Mouse (Mus musculus): ENCODE results near the gene Dbp.
A peak's percentile ranks its signal among the peaks of the same experiment; 100 is the strongest.

Gene Dbp

GRCm38 (mm10) chr7:45723781-45724180 lies 18.9 kb downstream of the Dbp start:
- DNase-seq (ENCODE audit: low spot score in 2 of 2) = no peak

DNA sequence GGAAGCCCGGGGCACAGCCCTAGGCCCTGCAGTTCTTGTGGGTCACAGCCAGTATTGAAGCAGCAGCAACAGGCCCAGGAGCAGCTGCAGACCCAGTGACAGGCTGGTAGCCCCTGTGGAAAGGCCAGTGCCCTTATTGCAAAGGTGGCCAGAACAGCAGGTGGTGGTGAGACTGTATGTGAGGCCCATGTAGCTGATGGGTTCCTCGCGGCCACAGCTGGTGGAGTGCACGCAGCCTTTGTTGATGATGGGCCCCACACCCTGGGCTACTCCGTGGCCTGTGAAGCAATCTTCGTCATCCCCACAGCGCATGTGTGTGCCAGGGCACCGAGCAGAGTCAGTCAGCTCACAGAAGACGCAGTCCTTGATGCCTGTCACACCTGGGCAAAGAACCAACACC lies 20.3 kb downstream of the Dbp start:
- no peak for DNase-seq (ENCODE audit: low spot score in 2 of 2)

DNA sequence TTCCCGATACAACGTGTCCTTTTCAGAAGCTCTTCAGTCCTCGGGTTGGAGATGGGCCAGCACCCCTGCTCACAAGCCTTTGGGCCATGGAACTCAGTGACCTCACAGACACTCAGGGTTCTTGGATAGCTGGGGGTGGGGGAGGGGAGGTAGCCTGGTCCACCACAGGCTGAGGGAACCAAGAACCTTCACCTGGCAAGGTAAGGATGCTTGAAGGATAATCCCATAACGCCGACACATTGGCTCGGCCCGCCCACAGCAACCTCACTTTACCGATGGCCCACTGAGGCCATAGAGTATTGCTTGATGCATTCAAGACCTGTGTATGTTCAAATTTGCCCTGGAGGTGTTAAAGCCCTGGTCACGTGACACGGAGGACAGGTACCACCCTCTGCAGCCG lies 20.8 kb downstream of the Dbp start, which contains the start of gene Spaca4:
TSS of gene Spaca4 (minus strand) at position 101 of the 400 bp plus-strand sequence.
- DNase-seq (ENCODE audit: low spot score in 2 of 2) = no peak

DNA sequence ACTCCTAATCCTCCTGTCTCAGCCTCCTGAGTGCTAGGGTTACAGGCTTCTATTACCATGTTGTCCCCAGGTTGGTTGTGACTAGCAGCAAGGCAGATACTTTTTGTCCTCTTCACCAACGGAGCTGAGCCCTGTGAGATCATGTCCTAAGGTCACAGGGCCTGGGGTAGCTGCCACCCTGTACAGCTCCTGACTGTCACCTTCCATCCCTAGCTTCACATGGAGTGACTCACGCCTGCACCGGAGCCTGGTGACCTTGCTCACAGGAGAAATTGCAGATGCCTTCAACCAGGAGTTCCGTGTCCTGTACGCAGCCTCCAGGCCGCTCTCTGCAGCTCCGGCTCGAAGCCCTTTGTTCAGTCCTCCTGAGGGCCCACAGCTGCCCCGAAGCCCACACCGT lies 21.5 kb downstream of the Dbp start:
- DNase-seq (ENCODE audit: low spot score in 2 of 2) = no peak

DNA sequence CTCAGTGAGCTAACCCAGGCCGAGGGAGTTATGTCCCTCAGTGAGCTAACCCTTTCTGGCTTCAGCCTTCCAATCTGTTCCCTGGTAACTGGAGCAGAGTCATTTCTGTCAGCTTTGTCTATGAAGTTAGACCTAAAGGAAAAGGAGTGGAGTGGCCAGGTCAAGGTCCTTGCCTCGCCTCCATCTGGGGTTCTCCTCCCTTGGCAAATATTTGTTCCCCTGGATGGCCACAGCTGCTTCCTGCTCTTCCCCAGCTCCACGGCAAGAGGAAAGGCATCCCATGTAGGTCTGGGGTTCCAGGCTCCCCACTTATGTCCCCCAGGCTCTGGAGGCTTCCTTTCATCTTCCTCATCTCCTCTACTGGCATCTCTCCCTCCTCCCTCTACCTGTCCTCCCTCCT lies 22.7 kb downstream of the Dbp start:
- DNase-seq (ENCODE audit: low spot score in 2 of 2) = no peak

GRCm38 (mm10) chr7:45730727-45731431 lies 26.0 kb downstream of the Dbp start:
- DNase-seq (ENCODE audit: low spot score in 2 of 2) = no peak

DNA sequence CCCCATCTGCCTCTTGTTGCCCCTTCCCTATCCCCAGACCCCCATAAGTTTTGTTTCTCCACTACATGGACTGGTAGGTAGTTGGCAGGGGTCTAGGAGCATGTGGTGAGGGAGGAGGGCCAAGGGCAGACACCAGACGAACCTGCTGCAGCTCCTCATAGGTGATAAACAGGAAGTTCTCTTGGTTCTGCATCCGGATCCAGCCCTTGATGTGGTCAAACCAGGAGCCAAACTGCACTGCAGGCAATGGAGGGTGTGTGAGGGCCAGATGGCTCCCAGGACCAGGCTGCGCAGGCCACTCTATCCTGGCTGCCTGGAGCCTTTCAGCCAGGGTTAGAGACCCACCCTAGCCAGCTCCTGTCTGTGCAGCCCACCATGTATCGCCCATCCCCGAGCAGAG lies 28.6 kb downstream of the Dbp start:
- DNase-seq (ENCODE audit: low spot score in 2 of 2) = no peak

DNA sequence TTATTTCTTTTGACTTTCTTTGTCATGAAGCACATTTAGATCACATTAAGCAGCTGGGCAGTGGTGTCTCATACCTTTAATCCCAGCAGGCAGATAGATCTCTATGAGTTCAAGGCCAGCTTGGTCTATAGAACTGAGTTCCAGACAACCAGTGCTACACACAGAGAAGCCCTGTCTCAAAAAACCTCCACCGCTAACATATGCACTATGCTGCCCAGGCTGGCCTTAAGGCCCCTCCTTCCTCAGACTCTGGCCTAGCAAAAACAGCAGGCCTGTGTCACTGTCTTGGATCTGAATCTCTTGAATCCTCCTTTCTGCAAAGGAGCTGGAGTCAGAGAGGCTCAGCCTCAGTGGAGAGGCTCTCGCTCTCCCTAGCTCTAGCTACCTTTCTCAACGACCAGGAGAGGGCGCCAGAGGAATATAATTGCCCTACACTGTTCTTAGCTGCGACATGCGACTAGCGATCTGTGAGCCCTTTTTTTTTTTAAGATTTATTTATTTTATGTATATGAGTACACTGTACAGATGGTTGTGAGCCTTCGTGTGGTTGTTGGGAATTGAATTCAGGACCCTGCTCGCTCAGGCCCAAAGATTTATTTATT lies 34.4 kb downstream of the Dbp start:
- DNase-seq (ENCODE audit: low spot score in 2 of 2) = peak; percentile 60 to 80

DNA sequence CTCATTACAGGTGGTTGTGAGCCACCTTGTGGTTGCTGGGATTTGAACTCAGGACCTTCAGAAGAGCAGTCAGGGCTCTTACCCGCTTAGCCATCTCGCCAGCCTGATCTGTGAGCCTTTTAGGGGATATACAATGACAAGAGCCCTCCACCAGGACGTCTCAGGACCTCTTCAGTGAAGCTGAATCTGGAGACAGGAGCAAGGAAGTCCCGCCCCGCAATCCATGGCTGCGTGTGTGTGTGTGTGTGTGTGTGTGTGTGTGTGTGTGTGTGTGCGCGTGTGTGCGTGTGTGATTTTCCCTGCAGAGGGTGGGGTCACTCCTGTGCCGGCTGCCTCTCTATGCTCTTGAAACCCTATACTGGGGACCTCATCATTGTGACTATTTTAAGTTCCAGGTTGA lies 34.9 kb downstream of the Dbp start:
- DNase-seq (ENCODE audit: low spot score in 2 of 2) = no peak

GRCm38 (mm10) chr7:45741308-45741707 lies 36.4 kb downstream of the Dbp start:
- no peak for DNase-seq (ENCODE audit: low spot score in 2 of 2)

DNA sequence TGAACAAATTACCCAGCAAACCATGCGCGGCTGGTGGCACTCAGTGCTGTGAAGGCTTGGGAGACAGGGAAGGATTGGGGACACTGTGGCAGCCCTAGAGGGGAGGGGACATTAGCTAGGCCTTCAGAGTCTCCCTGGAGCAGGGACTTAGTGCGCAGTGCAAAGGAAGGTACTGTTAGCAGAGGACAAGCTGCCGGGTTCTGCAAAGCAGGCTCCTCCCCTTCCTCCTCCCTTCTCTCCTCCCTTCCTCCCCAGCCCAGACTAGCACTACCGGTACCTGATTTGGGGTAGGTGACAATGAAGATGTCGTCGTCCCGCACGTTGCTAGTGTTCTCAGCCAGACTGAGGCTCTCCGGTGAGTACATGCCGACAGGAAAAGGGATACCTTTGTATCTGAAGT lies 36.9 kb downstream of the Dbp start:
- DNase-seq (ENCODE audit: low spot score in 2 of 2) = no peak

- DNase-seq (ENCODE audit: low spot score in 2 of 2) = peak; percentile 50 to 65
These were observed 37.5 kb downstream of the Dbp start for GRCm38 (mm10) chr7:45742338-45742737.

- peak; percentile 37 to 69 for DNase-seq (ENCODE audit: low spot score in 2 of 2)
These were observed 39.5 kb downstream of the Dbp start for GRCm38 (mm10) chr7:45744387-45744786.

DNA sequence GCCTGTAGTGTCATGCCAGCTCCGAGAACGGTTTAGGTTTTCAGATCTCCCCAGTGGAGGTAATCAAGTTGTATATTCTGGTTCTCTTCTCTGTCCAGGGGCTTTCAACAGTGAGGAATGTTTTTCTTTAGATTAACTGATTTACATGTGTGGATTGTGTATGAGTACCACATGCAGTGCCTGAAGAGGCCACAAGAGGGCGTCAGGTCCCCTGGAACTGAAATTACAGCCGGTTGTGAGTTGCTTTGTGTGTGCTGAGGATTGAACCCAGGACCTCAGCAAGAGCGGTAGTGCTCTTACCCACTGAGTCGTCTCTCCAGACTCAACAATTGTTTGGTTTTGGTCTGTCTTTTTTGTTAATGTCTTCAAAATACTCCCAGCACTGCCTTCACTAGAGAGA lies 41.6 kb downstream of the Dbp start:
- DNase-seq (ENCODE audit: low spot score in 2 of 2) = no peak

DNA sequence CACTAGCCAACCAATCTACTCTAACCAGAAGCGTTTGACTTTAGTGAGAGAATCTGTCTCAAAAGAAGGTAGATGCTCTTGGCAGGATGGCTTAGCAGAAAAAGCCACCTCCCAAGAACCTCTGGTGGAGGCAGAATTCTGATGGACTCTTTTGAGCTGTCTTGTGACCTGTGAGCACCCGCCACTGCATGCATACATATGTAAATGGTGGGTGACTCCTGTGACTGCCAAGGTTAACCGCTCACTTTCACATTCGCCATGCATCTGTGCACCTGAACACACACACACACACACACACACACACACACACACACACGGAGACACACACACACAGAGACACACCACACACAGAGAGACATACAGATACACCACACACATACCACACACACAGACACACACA lies 42.6 kb downstream of the Dbp start:
- DNase-seq (ENCODE audit: low spot score in 2 of 2) = no peak

GRCm38 (mm10) chr7:45748110-45748509 lies 43.2 kb downstream of the Dbp start:
- DNase-seq (ENCODE audit: low spot score in 2 of 2) = no peak

DNA sequence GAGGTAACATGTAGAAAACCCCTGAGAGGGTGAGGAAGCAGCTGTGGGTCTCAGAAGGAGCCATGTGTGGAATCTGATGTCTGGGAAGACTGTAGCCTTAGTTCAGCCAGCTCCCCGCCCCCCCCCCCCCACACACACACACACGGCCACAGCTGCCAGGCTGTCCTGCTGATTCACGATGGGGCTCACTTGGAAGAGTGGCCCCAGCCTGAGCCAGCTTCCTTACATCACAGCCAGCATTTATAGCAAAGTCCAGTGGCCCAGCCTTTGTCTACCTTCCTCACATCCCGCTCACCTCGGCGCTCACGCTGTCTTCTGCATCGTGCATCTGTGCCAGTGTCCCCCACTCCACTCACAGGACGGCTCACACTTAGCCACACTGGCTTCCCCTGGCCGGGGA lies 44.5 kb downstream of the Dbp start:
- DNase-seq (ENCODE audit: low spot score in 2 of 2) = no peak

DNA sequence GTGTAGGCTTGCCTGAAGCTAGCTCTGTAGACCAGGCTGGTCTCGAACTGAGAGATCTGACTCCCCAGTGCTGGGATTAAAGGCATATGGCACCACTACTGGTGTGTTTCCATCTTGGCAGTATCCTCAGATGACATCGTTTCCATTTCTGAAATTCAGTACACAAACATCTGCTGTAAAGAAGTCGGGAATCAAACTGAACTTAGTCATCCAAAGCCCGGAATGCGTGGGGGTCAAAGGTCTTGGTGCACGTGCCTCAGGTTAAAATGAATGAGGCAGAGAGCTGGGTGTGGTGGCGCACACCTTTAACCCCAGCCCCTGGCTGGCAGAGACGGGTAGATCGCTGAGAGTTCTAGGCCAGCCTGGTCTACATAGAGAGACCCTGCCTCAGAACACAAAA lies 45.3 kb downstream of the Dbp start:
- DNase-seq (ENCODE audit: low spot score in 2 of 2) = no peak

DNA sequence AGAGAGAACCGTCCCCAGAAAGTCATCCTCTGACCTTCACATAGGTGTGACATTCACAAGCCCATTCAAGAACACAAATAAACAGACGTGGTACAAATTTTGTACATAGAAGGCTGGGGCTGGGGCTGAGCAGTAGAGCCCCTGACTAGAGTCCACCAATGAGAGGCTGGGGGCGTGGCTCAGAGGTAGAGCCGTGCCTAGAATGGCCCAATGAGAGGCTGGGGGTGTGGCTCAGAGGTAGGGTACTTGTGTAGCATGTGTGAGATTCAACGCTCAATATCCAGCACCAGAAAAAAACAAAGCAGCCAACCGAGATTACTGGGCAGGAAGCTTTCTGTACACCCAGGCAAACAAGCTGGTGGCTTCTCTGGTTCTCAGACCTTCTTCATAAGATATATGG lies 50.8 kb downstream of the Dbp start:
- no peak for DNase-seq (ENCODE audit: low spot score in 2 of 2)

DNA sequence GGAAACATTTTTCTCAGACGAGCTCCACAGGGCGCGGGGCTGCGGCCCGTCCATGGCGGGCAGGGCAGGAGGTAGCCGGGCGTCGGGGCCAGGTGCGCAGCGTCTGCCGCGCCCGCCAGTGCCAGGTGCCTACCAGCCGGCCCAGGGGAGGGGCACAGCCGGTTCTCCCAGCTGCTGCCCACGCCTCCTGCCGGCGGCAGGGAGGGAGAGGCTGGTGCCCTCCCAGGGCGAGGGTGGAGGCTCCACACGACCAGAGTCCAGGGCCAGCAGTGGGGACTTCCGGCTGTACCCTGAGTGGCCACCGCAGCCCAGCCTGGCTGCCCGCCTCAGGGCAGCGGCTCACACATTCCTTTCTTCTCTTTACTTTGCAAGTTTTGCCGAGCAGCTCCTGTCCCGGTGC lies 54.5 kb downstream of the Dbp start:
- DNase-seq (ENCODE audit: low spot score in 2 of 2) = no peak

All from frontal cortex, postnatal 25 days (tissue).